Mouse (Mus musculus) midbrain, embryonic 15.5 days (tissue): ENCODE measurements at regions not wholly inside any gene's neighbourhood (a gene's known extent, or its start where the extent isn't known, plus 50 kb on each side); places are given as distances from the start of the nearest gene placed in this dataset.

Experiments used
- ATAC-seq: fragments of 200-750 bp; cut with Nextera tagmentation; replicated peaks from 2 replicates; pipeline ENCODE4 v1.8.0; 2017; ENCODE audit warnings: moderate TSS enrichment
- H3K27ac ChIP-seq: fragments of 300-500 bp; sonication (generic); 2 replicates; pipeline ENCODE4 v1.5.1; 2015; ENCODE audit warnings: mild to moderate bottlenecking, inconsistent platforms
- H3K27me3 ChIP-seq: fragments of 300-500 bp; sonication (generic); replicated peaks from 2 replicates; pipeline ENCODE4 v1.6.1; 2015; ENCODE audit warnings: inconsistent platforms
- H3K36me3 ChIP-seq: fragments of 300-500 bp; sonication (generic); replicated peaks from 2 replicates; pipeline ENCODE4 v1.6.1; 2015; ENCODE audit warnings: inconsistent platforms
- H3K4me1 ChIP-seq: fragments of 300-500 bp; sonication (generic); 2 replicates; pipeline ENCODE4 v1.6.1; 2015; ENCODE audit warnings: inconsistent platforms
- H3K4me2 ChIP-seq: fragments of 300-500 bp; sonication (generic); 2 replicates; pipeline ENCODE4 v1.6.1; 2015; ENCODE audit warnings: inconsistent platforms, mild to moderate bottlenecking, moderate library complexity
- H3K4me3 ChIP-seq: fragments of 300-500 bp; sonication (generic); 2 replicates; pipeline ENCODE4 v1.5.1; 2015; ENCODE audit warnings: mild to moderate bottlenecking, inconsistent platforms
- H3K9ac ChIP-seq: fragments of 300-500 bp; sonication (generic); 2 replicates; pipeline ENCODE4 v1.6.1; 2015; ENCODE audit warnings: mild to moderate bottlenecking, inconsistent platforms
- H3K9me3 ChIP-seq: fragments of 300-500 bp; sonication (generic); 2 replicates; pipeline ENCODE4 v1.6.1; 2016; ENCODE audit warnings: inconsistent platforms
- WGBS: fragments of 180-500 bp; shearing (Covaris S2); methylation state at CpG from one replicate; pipeline ENCODE4 v1.1.7; 2015; ENCODE audit warnings: mixed read lengths; 5-methylcytosine and 5-hydroxymethylcytosine counted together

DNA sequence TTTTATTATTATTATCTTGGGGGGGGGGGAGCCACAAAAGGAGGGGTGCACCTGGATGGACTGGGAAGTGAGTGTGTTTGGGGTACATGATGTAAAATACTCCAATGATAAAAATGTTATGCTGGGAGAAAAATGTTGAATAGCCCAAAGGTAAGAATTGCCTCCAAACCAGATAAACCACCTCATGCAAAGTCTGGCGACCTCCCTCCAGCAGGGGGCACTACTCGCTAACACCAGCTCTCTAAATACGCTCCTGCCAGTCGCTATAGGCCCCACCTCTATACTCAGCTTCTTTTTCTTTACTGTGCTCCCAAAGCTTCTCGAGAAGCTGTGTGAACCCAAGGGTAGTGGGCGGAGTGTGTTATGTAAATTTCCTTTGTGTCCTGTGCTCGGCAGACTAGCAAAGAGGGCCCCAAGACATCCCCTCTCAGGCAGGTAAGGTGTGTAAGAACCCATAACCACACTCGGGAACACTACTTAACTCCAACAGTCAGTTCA is 357.0 kb downstream of the Wdr11 start:
- WGBS, result 74% methylated on average over 8 of the region's 8 CpGs

DNA sequence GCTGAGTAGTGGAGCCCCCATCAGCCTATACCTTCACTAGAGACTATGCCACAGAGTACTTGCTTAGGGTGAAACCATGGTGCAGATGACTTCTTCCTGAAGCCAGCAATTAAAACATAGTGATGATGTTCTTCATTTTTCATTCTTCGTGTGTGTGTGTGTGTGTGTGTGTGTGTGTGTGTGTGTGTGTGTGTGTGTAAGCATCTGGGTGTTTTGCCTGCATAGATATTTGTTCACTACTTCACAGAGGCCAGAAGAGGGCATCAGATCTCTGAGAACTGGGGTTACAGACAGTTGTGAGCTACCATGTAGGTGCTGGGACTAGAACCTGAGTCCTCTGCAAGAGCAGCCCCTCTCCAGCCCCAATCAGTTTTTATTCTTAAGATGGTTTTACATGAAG is 358.8 kb downstream of the Wdr11 start:
- Histone ChIP-seq H3K9me3 (no peaks in the 10 kb centered on the region), H3K4me3 (no peak overlapping the region), H3K9ac (no peak overlapping the region), H3K36me3 (no peaks in the 10 kb centered on the region), H3K4me1 (no peaks in the 10 kb centered on the region), H3K27ac (no peak overlapping the region), H3K27me3 (no peaks in the 10 kb centered on the region), H3K4me2 (no peak overlapping the region)
- ATAC-seq, result no peak
- 94% methylated on average over 1 of the region's 1 CpGs for WGBS

More for the DNA sequence above, 357.0 kb downstream of the Wdr11 start:
- H3K9me3 ChIP-seq, result no peaks in the 10 kb centered on the region
- H3K27ac ChIP-seq, result no peak overlapping the region
- ATAC-seq, result no peak
- H3K4me2 ChIP-seq, result no peak overlapping the region
- no peaks in the 10 kb centered on the region for H3K36me3 ChIP-seq
- H3K27me3 ChIP-seq, result no peaks in the 10 kb centered on the region
- H3K9ac ChIP-seq, result no peak overlapping the region
- no peaks in the 10 kb centered on the region for H3K4me1 ChIP-seq
- H3K4me3 ChIP-seq, result no peak overlapping the region

DNA sequence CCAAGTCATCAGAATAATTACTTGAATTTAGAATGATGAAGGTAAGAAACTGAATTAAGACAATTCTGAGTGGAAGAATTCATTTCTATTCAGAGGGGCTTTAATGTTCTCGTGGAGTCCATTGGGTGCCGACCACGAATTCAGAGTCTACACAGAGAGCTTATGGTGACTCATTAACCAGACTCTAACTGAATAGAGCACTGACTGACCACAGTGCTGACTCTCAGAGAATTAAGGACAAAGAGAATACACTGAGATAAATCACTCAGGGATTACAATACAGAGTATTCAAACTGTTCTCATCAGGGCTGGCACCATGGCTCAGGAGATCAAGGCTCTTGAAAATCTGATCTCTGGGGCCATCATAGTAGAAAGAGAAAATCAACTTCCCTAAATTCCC is 366.7 kb downstream of the Wdr11 start:
- H3K4me1 ChIP-seq, result no peaks in the 10 kb centered on the region; the same call in 1 of the 2 replicates
- no peaks in the 10 kb centered on the region for H3K27me3 ChIP-seq
- H3K27ac ChIP-seq, result no peak overlapping the region
- H3K36me3 ChIP-seq, result no peaks in the 10 kb centered on the region
- H3K4me3 ChIP-seq, result no peak overlapping the region
- H3K9me3 ChIP-seq, result no peaks in the 10 kb centered on the region
- ATAC-seq, result no peak
- no peak overlapping the region for H3K9ac ChIP-seq
- WGBS, result 39% methylated on average over 3 of the region's 3 CpGs
- no peak overlapping the region for H3K4me2 ChIP-seq

GRCm38 (mm10) chr7:129962575-129962974 is 370.9 kb downstream of the Wdr11 start:
- H3K9me3 ChIP-seq, result no peaks in the 10 kb centered on the region
- no peaks in the 10 kb centered on the region; the same call in 1 of the 2 replicates for H3K4me1 ChIP-seq
- ATAC-seq, result no peak
- H3K27me3 ChIP-seq, result no peaks in the 10 kb centered on the region
- H3K4me3 ChIP-seq, result no peak overlapping the region
- H3K36me3 ChIP-seq, result no peaks in the 10 kb centered on the region
- H3K9ac ChIP-seq, result no peak overlapping the region
- WGBS, result 71% methylated on average over 12 of the region's 12 CpGs
- H3K27ac ChIP-seq, result no peak overlapping the region
- no peak overlapping the region for H3K4me2 ChIP-seq

DNA sequence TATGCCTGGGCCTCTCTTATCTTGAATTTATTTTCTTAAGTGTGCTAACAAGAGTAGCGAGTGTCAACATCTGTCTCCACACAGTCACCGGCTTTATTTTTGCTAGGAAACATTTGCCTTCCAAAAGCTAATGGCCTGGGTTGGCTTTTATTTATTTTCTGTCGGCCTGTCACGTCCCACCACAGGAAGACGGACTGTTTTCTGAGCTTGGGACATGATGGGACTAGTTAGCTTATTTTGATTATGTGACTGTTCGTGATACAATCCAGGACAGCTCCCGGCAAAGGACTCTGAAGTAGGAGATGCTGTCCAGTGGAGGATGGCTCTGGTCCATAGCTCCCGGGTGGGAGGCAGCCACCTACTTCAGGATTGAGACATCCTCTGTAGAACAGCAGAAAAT is 372.5 kb downstream of the Wdr11 start:
- Histone ChIP-seq H3K4me2 (no peak overlapping the region), H3K27me3 (no peaks in the 10 kb centered on the region), H3K9me3 (no peaks in the 10 kb centered on the region), H3K27ac (no peak overlapping the region), H3K4me1 (no peaks in the 10 kb centered on the region; the same call in 1 of the 2 replicates), H3K4me3 (no peak overlapping the region), H3K36me3 (no peaks in the 10 kb centered on the region), H3K9ac (no peak overlapping the region)
- WGBS, result 91% methylated on average over 8 of the region's 8 CpGs
- ATAC-seq, result no peak

DNA sequence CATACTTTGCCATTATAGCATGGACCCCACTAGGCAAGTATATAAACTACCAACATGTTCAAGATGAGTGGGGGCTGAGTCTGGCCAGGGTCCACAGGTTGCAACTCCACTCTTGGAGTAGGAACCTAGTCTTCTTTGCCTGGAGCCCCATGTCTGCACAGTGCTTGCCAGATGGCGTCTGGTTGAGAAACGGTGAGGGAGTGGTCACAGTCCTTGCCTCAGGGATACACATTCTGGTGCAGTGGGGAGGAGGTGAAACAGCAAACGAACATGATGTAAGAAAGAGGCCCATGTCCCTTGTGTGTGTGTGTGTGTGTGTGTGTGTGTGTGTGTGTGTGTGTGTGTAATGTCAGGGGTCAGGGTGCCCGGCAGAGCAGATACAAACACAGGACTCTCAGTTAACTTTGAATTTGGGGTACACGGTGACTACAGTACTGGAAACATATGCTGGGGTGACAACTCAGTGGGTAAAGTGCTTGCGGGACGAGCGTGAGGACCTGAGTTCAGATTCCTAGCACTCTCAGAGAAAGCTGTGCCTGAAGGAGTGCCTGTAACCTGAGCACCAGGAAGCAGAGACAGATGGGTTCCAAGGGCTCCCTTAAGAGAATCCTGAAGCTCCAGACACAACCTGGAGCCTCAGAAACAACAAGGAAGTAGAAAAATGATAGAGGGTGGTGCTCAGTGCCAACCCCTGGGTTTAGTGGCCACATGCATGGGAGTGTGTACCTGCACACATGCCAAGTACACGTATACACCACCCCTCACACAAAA is 373.8 kb downstream of the Wdr11 start:
- Histone ChIP-seq H3K27ac (no peak overlapping the region), H3K4me3 (no peak overlapping the region), H3K27me3 (no peaks in the 10 kb centered on the region), H3K36me3 (no peaks in the 10 kb centered on the region), H3K9ac (no peak overlapping the region), H3K4me1 (no peaks in the 10 kb centered on the region; the same call in 1 of the 2 replicates), H3K9me3 (no peaks in the 10 kb centered on the region), H3K4me2 (no peak overlapping the region)
- no peak for ATAC-seq
- WGBS, result 85% methylated on average over 9 of the region's 9 CpGs

- Histone ChIP-seq H3K4me2 (no peak overlapping the region), H3K4me1 (no peaks in the 10 kb centered on the region; the same call in 1 of the 2 replicates), H3K4me3 (no peak overlapping the region), H3K36me3 (no peaks in the 10 kb centered on the region), H3K27me3 (no peaks in the 10 kb centered on the region), H3K27ac (no peak overlapping the region), H3K9ac (no peak overlapping the region), H3K9me3 (no peaks in the 10 kb centered on the region)
- ATAC-seq, result no peak
- WGBS, result 90% methylated on average over 2 of the region's 2 CpGs
These were observed 375.1 kb downstream of the Wdr11 start for GRCm38 (mm10) chr7:129966771-129967170.

- no peaks in the 10 kb centered on the region for H3K27me3 ChIP-seq
- H3K27ac ChIP-seq, result no peak overlapping the region
- no peaks in the 10 kb centered on the region for H3K36me3 ChIP-seq
- H3K4me2 ChIP-seq, result no peak overlapping the region
- no peaks in the 10 kb centered on the region for H3K4me1 ChIP-seq
- no peak for ATAC-seq
- H3K4me3 ChIP-seq, result no peak overlapping the region
- 93% methylated on average over 1 of the region's 1 CpGs for WGBS
- H3K9ac ChIP-seq, result no peak overlapping the region
- no peaks in the 10 kb centered on the region for H3K9me3 ChIP-seq
These were observed 378.5 kb downstream of the Wdr11 start for GRCm38 (mm10) chr7:129970201-129970600.

DNA sequence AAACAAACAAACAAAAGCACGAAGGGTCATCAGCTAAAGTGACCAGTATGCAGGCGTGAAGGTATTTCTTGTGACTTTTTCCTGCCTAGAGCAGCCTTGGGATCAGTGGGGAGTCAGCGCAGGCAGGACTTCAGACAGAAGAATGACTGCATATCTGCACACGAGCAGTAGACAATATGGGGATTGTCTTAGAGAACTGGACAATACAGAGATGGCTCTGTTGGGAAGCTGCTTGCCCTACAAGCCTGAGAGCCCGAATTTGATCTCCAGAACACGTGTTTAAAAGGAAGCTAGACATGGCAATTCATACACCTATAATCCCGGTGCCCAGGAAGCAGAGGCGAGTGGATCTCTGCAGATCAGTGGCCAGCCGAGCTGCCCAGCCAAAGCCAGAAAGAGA is 382.5 kb downstream of the Wdr11 start:
- Histone ChIP-seq H3K27me3 (no peaks in the 10 kb centered on the region), H3K9ac (no peak overlapping the region), H3K27ac (no peak overlapping the region), H3K4me1 (no peaks in the 10 kb centered on the region), H3K36me3 (no peaks in the 10 kb centered on the region), H3K4me2 (no peak overlapping the region), H3K9me3 (no peaks in the 10 kb centered on the region), H3K4me3 (no peak overlapping the region)
- WGBS, result 69% methylated on average over 9 of the region's 9 CpGs
- ATAC-seq, result no peak

DNA sequence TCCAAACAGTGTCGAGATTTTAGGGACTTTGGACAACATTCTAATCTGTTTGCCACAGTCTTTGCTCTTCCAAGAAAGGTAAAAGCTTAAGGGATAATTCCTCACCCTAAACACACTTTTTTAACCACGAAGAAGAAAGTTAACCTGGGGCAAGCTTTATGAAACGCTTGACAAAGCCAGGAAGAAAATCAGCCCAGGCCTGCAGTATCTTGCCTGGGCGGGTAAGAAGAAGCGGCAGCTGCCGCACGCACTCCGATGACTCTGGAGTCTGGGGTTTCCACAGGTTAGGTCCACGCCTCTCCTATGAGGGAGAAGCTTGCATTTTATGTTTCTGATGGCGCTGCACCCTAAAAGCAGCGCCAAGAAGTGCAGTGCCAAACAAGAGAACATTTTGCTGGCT is 383.2 kb downstream of the Wdr11 start:
- Histone ChIP-seq H3K9ac (no peak overlapping the region), H3K27me3 (no peaks in the 10 kb centered on the region), H3K9me3 (no peaks in the 10 kb centered on the region), H3K27ac (no peak overlapping the region), H3K4me2 (no peak overlapping the region), H3K4me3 (no peak overlapping the region), H3K4me1 (no peaks in the 10 kb centered on the region), H3K36me3 (no peaks in the 10 kb centered on the region)
- no peak for ATAC-seq
- WGBS, result 75% methylated on average over 11 of the region's 11 CpGs

- no peaks in the 10 kb centered on the region for H3K4me1 ChIP-seq
- WGBS, result 81% methylated on average over 21 of the region's 21 CpGs
- no peak overlapping the region for H3K9ac ChIP-seq
- H3K4me3 ChIP-seq, result no peak overlapping the region
- ATAC-seq, result no peak
- H3K27ac ChIP-seq, result no peak overlapping the region
- H3K9me3 ChIP-seq, result no peaks in the 10 kb centered on the region
- no peaks in the 10 kb centered on the region for H3K36me3 ChIP-seq
- H3K4me2 ChIP-seq, result no peak overlapping the region
- H3K27me3 ChIP-seq, result no peaks in the 10 kb centered on the region
These were observed 384.3 kb downstream of the Wdr11 start for GRCm38 (mm10) chr7:129975781-129976514.

DNA sequence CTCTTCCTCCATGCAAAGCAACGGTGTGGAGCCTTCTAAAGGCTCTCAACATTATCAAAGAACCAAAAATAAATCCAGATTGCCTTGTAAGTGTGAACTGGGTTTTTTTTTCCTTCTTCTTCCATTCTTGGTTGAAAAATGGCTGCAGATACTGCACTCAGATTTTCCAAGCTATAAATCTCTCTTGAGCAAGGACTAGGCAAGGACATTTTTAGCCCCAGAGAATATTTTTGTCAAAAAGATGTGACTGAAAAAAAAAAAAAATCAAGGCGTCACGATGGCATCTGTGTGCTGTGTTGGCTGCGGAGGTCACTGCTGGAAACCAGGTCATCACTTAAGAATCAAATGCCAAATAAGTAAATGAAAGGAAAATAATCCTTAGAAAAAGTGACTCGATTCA is 386.9 kb downstream of the Wdr11 start:
- no peak overlapping the region for H3K4me3 ChIP-seq
- no peaks in the 10 kb centered on the region for H3K27me3 ChIP-seq
- H3K36me3 ChIP-seq, result no peaks in the 10 kb centered on the region
- H3K27ac ChIP-seq, result no peak overlapping the region
- peaks cover 7% of the 10 kb centered on the region; the same call in 1 of the 2 replicates for H3K4me1 ChIP-seq
- H3K9ac ChIP-seq, result no peak overlapping the region
- 91% methylated on average over 5 of the region's 5 CpGs for WGBS
- no peaks in the 10 kb centered on the region for H3K9me3 ChIP-seq
- no peak for ATAC-seq
- no peak overlapping the region for H3K4me2 ChIP-seq
